Mouse (Mus musculus) neutrophil, adult 5-6 weeks (primary cell): ENCODE results near the gene Ctdspl. TPM values are rescaled to one million over a fixed set of nuclear protein-coding genes. Genes with fewer than 3 reads are reported as not detected.
A peak's percentile ranks its signal among the peaks of the same experiment; 100 is the strongest.

Experiments used
- ATAC-seq: fragments of 151-379, 151-347 bp; 2 replicates; pipeline ENCODE4 v1.8.0; 2017; ENCODE audit warnings: mild to moderate bottlenecking, moderate TSS enrichment; ENCODE audit not compliant: insufficient number of reproducible peaks, poor library complexity, low FRiP score, severe bottlenecking; ENCODE audit errors: extremely low read depth
- total RNA-seq: library from RNA; stranded (forward); fragments of 200-1000 nt; gene quantifications from 2 replicates; pipeline ENCODE4 v1.2.3, GENCODE M21; 2017

Ctdspl gene
- total RNA-seq, 1 experiment from 2014 or later = 0.35 TPM

DNA sequence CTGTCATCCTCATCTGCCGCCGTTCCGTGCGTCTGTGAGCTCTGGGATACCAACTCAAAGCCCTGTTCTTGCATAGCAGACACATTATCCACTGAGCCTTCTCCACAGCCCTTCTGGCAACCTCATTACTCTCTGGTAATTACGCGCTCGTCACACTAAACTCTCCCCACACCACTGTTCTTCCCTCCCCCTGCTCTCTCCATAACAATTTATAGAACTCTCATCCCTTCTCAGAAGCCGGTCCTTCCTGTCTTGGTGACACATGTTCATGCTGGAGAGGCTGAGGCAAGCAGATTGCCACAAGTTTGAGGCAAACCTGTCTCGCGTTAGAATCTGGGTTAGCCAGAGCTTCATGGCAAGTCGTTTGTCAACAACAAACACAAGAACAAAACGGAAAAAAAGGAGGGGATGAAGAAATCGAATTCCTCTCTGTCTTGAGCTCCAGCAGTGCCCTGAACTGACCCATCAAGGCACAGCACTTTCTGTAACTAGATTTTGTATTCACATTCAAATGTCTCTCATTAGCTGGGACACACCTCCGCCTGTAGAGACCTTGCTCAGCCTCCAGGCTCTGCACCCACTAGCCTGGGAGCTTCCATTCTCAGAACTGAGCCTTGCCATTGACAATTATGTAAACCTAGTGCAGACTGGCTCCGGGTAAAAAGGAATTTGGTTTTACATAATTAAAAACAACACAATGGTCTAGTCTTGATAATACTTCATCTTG lies 79.2 kb downstream of the Ctdspl start:
- no peak for ATAC-seq

DNA sequence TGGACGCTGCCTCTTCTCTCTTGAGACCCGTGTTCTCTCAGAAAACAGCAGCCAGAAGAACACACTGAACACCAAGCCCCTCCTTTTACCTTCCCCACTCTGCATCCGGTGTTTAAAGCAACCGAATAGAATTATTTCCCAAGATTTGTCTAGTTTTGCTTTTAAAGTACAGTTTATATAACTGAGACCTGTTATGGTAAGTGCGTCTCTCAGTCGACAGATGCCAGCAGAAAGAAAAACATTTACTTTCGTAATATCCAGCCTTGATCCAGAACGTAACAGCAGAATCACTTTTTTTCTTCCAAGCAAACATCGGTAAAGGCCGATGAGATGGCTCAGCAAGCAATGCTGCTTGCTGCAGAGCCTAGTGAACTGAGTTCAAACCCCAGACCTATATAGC lies 81.0 kb downstream of the Ctdspl start:
- no peak for ATAC-seq

DNA sequence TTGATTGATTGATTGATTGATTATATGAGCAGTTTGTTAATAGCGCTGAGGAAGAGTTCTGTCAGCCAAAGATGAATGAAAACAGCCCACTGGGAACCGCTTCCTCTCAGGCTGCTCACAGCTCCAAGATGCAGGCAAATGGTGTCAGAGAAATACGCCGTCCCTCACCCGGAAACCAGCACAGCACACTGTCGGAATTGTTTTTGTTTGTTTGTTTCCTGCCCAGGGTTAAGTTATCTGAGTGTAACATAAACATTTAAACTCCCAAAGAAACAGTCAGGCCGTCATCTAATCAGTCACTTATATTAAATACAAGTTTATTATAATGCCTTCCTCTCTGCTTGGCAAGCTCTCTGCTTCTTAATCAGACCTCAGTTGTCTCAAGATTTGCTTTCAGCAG lies 82.6 kb downstream of the Ctdspl start:
- ATAC-seq = no peak

DNA sequence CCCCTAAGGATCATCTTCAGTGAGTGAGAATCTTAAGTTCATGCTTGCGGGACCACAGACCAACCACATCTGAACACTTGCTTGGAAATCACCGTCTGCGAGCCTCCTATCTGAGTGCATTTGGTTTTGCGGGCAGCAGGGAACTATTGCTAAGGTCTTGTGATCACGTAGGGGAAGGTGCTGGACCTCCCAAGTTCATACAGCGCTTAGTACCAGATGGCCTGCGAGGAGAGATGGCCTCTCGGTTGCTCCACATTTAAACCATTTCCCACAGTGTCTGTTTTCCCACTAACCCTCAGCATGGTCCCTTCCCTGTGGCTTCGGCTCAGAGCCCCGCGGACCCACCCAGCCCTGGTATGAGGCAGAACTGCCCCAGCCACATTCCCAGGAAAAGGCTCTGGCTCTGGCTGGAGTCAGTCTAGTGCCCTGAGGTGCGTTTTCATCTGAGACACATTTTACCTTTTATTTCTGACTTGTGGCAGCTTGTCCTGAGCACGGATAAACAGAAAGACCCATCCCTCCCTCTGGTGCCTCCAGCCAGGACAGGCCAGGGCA lies 84.0 kb downstream of the Ctdspl start:
- ATAC-seq = no peak

DNA sequence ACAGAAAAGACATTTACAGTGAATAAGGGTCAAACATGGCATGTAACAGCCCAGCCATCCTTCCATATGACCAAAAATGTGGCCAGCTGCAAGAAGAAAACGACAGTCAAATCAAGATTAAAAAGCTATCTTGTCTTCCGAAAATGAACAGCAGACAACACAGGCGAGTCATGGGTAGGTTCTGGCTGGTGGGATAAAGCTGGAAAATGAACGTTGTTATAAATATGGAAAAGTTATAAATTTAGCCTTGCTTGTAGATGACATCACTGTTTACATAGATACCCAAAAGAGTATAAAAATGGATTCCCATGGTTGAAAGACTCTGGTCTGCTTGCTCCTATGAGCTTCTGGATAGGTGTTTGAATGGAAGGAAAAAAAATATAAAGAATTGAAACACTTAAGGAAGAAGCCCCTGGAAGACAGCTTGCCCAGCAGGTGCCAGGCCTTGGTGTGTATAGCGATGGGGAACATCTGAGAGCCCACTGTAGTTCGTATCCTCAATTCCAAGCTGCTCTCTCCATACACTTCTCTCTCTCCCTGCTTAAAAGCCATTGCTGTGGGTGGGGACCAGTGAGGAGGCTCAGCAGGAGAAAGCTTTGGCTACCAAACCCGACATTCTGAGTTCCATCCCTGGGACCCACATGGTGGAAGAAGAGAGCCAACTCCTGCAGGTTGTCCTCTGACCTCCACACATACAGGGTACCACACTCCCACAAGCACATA lies 90.7 kb downstream of the Ctdspl start:
- no peak for ATAC-seq

DNA sequence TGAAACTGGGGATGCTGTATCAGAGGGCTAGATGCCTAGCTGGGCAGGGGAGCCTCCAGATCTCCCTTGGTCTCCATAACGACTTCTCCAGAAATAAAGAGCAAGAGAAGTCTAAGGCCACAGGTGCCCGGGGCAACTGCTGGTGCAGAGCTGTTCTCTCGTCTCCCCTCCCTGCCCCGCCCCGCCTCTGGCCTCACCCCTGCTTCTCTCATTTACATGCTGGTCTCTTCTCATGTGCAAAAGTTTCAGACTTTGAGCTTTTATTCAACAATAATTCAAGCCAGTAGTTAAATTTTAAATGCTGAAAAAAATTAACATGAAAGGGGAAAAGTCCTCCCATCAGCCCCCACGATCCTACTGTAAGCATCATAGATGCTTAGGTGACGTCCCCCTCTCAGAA lies 95.5 kb downstream of the Ctdspl start:
- ATAC-seq = no peak

DNA sequence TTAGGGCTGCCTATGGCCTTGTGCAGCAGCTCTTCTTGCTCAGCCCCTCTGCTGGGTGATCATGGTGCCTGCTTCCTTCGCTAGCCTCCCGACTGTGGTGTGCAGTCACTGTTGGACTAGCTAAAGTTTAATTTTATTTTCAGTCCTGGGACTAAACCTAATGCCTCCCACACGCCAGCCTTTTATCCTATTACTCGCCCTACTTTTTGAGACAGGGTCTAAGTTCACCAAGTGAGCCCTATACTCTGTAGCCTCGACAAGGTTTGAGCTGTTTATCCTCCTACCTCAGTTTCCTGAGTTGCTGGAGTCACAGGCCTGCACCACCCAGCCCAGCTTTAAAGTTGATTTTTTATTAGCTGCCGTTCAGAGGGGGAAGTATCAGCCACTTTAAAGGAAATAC lies 99.0 kb downstream of the Ctdspl start:
- no peak for ATAC-seq

DNA sequence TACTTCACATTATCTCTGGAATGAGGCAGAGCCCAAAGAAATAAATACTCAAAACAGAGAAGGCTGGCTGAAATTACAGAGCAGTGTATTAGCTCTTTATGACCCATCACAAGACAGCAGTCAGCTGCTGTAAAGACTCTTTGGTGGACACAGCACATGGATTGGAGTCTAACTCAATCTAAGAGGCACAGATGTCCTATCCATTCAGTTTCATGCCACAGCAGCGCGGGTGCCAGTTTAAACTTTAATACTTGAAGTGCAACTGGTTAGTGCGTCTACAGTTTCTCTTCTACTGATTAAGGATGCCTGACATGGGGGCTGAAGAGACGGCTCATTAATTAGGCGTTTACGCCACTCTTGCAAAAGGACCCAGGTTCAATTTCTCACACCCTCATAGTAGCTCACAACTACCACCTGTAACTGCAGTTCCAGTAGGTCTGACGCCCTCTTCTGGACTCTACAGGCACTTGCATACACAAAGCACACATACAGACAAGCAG lies 99.6 kb downstream of the Ctdspl start:
- ATAC-seq = no peak

DNA sequence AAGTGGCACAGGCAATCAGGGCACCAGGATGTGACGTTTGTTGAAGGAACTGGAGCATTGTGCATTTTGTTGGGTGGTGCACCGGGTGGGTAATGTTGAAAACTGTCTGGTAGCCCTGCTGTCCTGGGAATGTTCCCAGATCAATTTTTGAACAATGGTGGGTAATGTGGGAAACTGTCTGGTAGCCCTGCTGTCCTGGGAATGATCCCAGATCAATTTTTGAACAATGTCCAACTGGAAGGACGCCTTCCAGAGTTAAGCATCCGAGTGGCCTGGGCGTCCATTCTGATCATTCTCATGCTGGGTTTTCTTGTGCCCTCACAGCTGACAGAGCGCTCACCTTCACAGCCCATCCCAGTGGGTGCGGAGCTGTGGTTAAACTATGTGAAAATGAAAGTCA lies 101.1 kb downstream of the Ctdspl start:
- ATAC-seq = no peak

DNA sequence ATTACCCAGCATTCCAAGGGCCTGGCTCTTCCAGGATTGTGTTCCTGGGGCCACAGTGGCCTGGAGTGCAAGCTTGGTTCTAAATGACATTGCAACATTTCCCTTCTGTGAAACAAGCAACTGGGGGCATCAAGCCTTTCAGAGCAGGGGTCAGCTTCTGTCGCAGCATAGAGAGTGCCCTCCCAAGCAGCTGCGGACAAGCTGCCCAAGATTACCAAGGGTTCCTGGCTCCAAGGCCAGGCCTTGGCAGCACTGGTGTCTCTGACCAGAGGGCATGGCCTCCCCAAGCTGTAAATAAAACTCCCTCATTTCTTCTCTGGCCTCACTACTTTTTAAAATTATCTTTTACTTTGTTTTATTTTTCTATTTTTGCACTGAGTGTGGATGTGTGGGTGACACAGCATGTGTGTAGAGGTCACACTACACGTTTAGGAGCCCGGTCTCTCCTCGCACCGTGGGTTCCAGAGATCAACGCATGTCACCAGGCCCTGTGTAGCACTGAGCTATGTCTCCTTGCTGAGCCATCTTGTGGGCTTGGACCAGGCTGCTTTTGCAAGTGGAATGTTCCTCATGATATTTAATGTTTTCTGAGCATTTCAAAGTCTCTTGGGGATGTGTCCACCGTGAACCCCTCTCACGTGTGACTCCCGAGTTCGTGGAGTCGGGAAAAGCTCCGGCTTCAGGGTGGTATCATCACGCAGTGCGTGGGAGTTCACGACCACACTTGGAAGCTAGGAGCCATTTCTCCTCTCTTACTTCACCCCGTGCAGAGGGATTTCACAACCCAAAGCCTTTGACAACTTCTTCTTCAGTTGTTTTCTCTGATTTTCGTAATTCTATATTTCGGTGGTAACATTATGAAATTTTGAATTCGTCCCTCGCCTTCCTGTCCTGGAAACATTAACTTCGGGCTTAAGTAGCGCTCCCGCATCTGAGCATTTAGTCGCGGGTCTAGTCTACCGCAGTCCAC lies 102.3 kb downstream of the Ctdspl start:
- ATAC-seq = no peak

DNA sequence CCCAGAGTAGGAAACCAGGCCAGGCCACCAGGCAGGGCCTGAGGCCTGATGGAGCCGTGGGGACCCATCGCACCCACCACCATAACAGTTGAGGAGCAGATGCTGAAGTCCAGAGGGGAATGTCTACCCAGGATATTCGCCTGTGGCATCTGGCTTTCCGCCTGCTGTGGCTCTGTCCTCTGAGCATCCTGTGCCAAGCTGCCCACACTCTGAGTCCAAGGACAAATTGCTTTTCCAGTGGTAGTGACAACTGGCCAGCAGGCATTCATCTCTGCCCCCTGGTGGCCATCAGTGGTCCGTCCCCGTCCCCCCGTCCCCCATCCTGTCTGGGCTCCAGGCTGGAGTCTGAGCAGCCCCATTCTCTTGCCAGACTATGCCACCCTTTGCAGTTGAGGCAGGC lies 103.3 kb downstream of the Ctdspl start:
- peak; percentile 48; the same call in 1 of the 2 replicates for ATAC-seq

DNA sequence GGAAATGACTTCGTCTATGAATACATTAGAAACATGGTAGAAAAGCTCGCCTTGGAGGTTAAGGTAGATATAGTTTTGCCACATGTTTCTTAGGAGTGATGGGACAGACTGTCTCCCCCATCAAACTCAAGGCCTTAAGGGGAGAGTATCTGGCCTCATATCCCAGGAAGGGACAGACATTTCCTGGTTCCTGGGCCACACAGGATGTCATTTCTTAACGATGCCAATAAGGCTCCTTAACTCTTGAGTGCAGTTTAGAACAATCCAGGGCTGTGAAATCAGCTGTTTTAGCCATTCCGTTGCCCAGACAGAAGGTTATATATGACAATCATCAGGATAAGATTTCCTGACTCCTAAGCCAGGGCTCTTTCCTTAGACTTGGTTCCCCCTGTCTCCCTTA lies 104.8 kb downstream of the Ctdspl start:
- no peak for ATAC-seq

DNA sequence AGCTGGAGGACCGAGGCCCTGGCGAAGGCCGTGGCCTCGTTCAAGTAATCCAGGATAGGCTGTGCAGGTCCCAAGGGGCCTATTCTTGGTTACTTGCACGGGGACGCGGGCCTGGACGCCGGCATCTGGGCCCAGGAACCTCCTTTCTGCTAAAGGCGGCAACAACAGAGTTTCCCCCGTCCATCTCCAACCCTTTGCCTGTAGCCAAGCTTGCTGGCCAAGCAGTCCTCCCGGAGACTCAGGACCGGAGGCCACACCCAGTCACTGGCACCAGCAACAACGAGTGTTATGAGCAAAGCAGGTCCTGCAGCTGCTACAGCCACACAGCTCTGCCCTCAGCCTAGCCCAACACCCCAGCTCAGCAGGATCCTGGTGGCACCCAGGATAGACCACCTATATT lies 105.5 kb downstream of the Ctdspl start:
- ATAC-seq = no peak

DNA sequence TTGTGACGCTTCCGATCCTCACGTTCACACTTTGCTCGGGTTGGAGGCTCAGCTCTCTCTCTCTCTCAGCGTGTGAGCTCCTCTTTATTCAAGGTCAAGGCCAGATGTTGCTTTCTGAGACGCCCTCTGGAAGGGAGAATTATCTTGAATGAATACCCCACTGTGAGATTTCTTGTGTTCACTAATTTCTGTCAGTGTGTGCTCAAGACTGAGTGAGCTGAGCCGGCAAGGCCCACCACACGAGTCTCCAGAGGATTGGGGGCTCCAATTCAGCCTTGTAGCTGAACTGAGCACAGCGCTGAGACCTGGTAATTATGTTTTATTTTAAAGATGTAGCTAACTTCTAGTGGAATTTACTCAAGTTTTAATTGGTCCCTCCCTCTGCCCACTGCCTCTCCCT lies 106.3 kb downstream of the Ctdspl start:
- ATAC-seq = no peak

DNA sequence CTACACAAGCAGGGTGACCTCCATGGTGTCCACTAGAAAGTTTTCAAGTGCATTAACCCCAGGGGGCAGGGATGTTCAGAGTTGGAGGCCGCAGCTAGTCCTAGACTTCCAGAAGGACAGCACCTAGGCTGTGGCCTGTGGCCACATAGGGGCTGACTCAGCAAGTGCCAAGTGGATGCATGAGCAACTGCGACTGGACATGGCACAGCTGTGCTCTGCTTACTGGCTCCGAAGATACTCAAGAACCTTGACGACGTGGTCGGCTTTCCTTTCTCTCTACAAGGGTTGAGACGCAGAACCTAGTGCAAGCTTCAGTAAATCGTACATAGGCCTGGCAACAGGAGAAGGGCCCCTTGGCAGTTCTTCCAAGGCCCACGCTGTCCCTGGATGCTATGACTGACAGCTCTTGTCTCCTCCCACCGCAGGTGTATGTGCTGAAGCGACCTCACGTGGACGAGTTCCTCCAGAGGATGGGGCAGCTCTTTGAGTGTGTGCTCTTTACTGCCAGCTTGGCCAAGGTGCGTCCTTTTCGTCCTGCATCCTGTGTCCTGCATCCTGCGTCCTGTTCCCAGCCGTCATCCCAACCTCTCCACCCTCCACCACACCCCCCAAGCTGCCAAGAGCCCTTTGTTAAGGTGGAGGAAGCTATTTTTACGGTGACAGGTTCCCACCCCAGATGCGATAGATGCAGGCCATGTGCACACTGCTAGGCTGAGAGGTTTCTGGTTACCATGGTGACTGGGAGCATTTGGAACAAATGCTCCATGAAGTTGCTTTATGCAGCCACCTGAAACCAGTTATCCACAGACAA lies 107.1 kb downstream of the Ctdspl start:
- no peak for ATAC-seq

DNA sequence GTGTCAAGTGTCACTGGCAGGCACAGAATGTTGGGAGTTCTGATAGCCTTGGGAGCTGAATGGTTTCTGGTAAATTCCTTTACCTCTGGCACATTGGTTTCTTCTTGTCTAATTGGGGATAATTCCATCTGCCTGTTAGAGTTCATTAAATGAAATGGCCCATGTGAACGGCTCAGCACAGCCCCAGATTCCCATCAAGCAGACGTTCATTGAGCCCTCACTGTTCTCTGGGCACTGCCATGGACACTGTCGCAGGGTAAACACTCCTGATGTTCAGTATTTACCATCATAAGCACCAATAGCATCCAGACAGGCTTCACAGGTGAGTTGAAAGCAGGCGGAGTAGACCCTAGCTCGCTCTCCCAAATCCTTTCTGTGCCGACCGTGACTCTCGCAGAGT lies 107.8 kb downstream of the Ctdspl start:
- no peak for ATAC-seq

DNA sequence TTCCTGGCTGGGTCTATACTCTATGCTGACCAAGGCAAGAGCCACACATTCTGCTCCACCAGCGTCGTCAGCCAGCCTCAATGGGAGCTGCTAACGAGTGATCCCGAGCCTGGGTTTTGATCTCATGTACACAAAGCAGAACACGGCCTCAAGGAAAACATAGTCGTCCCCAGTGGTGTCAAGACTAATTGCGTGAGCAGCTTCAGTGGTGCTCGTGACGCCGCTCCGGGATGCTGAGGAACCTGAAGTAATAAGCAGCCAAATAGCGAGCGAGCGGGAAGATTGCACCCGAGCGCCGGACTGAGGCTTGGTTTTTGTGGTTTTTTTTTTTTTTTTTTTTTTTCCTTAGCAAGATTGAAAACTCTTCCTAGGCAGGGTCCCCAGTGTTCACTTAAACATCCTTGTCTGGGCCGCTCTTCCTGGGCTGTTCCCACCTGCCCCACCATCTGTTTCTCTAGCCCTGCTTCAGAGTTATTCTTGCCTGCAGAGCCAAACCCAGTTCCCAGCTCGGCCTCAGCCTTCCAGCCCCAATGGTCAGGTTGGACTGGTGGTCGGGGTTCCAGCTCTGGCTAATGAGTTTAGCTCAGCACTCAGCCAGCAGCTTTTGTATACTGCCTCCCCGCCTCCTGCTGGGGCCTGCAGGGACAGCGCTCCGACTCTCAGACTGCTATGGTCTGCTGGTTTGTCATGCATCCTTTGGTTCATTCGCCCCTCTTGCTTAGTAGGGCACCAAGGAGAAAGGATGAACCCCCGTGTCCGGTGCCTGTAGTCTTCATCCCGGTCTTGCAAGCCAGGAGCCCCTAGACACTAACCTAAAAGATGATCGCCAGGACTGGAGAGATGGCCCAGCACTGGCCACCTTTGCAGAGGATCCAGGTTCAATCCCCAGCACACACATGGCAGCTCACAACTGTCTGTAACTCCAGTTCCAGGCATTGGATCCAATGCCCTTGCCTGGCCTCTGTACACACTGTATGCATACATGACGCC lies 108.7 kb downstream of the Ctdspl start:
- ATAC-seq = no peak
